Mouse (Mus musculus): ENCODE results near the gene Olfr1247. TPM values are rescaled to one million over a fixed set of nuclear protein-coding genes. Genes with fewer than 3 reads are reported as not detected.
"Not testable (repeated sequence)": the region's sequence is repeated elsewhere in the genome, so short reads cannot be mapped to it uniquely, and the experiment has no call there.

The Olfr1247 gene
- polyA plus RNA-seq (2016; fragmentation: Nextera tagmentation; extraction: Ambion mirVana) = not detected in 2 replicates

- Histone ChIP-seq H3K9me3 (no peaks in the 10 kb centered on the region), H3K36me3 (no peaks in the 10 kb centered on the region), H3K27ac (no peak within 1 kb of the TSS), H3K27me3 (ENCODE audit: insufficient read depth, poor library complexity, severe bottlenecking) (no peaks in the 10 kb centered on the region), H3K4me3 (no peak within 1 kb of the TSS), H3K4me1 (no peaks in the 10 kb centered on the region)
- DNase-seq (ENCODE audit: low spot score) = no peak
- WGBS = 86% methylated on average over 2 of the region's 2 CpGs
Observed at GRCm38 (mm10) chr2:89614030-89614429, at the start of gene Olfr1247. TSS of gene Olfr1247 (minus strand) at chr2:89614130.

DNA sequence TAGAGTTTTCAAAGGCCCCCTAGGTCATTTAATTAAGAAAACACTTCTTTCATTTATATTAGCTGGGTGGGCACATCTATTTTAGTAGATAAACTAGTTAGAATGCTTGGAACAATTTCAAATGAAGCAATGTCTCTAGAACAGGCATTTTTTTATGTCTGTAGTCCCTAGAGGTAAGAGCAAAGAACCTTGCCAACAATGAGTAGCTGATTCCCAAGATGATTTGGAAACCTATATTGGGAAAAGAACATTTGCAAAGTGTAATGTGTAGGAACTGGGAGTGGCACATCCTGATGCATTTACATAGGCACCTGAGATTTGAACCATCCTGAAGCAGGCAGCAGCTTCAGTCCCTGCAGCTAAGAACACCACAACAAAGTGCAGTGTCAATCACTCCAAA lies 47.4 kb upstream of the Olfr1247 start, which contains the start of gene Olfr1250:
Gene Olfr1250 (minus strand): TSS at position 101 of the 400 bp plus-strand sequence.
- Histone ChIP-seq H3K4me3 (no peak within 1 kb of the TSS), H3K27ac (no peak within 1 kb of the TSS), H3K4me1 (no peaks in the 10 kb centered on the region), H3K27me3 (ENCODE audit: insufficient read depth, poor library complexity, severe bottlenecking) (no peaks in the 10 kb centered on the region), H3K36me3 (no peaks in the 10 kb centered on the region), H3K9me3 (no peaks in the 10 kb centered on the region)
- no peak for DNase-seq (ENCODE audit: low spot score)

DNA sequence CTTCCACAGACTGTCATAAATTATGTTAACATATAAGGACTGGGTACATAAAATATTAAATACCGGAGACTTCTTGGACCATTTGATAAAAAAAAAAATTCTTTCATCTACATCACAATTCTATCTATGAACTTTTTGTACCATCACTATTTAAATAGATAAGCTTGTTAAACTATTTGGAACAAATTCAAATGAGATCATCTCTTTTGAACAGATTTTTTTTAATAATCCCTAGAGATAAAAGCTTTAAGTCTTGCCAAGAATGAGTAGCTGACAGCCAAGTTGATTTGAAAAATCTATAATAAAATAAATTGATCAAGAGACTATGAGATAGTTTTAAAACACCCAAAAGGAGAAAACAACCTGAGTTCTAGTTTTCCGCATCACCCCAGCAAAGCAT lies 21.0 kb upstream of the Olfr1247 start, which contains the start of gene Olfr1249:
Gene Olfr1249 (minus strand): TSS at position 101 of the 400 bp plus-strand sequence.
- DNase-seq (ENCODE audit: low spot score) = no peak
- Histone ChIP-seq H3K36me3 (no peaks in the 10 kb centered on the region), H3K4me1 (no peaks in the 10 kb centered on the region), H3K27ac (no peak within 1 kb of the TSS), H3K4me3 (no peak within 1 kb of the TSS), H3K9me3 (no peaks in the 10 kb centered on the region), H3K27me3 (ENCODE audit: insufficient read depth, poor library complexity, severe bottlenecking) (no peaks in the 10 kb centered on the region)
- 88% methylated on average over 2 of the region's 2 CpGs for WGBS

DNA sequence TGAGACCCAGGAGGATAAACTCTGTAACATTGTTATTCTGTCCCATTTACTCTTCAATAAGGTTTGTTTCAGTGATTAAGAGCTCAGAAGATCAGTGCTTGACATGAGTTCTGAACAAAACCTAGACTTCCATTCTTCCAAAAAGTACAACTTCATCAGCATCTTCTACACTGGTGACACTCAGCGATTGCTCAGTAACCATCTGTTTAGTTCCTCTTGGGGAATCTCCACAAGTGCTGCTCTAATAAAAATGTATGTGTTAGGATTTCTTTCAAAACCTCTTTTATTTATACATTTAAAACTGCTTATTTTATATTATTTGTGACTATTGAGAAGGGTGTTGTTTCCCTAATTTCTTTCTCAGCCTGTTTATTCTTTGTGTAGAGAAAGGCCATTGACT lies 4.2 kb upstream of the Olfr1247 start, which contains the start of gene Olfr1248:
Gene Olfr1248 (minus strand): TSS at position 101 of the 400 bp plus-strand sequence.
- DNase-seq (ENCODE audit: low spot score); H3K36me3 ChIP-seq; H3K9me3 ChIP-seq; H3K4me1 ChIP-seq; H3K27me3 ChIP-seq (ENCODE audit: insufficient read depth, poor library complexity, severe bottlenecking); H3K4me3 ChIP-seq; H3K27ac ChIP-seq: not testable (repeated sequence)
- 88% methylated on average over 1 of the region's 1 CpGs for WGBS

DNA sequence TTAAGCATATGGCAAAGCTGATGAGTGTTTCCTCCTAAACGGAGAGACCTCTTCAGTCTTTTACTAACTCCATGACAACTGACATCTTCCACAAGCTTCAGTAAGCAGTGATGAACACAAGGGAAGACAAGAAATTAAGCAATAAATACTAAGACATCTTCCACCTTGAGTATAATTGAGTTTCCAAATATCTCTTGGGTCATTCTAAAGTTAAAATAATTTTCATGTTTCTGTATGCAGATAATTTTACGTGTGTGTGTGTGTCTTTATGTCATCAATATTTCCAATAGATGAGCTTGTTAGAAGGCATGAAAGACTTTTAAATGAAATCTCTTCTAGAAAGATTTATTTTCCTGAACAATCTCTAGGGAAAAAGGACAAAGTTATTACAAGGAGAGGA lies 20.9 kb downstream of the Olfr1247 start, which contains the start of gene Olfr1246:
Gene Olfr1246 (minus strand): TSS at position 101 of the 400 bp plus-strand sequence.
- WGBS = 74% methylated on average over 2 of the region's 2 CpGs

DNA sequence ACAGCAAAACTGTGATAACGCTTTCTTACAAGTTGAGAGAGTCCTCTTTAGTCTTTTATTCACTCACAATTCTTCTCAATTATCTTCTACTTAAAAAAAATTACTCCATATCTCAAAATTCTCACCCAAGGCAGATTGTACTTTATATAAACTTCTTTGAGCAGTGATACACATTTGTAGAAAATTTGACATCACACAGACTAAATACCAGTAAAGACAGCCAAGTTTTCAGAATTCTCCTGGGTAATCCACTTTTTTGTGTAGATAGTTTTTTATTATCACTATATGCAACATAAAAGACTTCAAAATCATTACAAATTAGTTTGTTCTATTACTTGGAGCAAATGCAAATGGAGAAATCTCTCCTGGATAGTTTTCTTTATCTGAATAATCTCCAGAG lies 35.6 kb downstream of the Olfr1247 start, which contains the start of gene Olfr1245:
Gene Olfr1245 (minus strand): TSS at position 101 of the 400 bp plus-strand sequence.
- no peaks in the 10 kb centered on the region for H3K4me1 ChIP-seq
- H3K36me3 ChIP-seq = no peaks in the 10 kb centered on the region
- H3K9me3 ChIP-seq = no peaks in the 10 kb centered on the region
- H3K27me3 ChIP-seq (ENCODE audit: insufficient read depth, poor library complexity, severe bottlenecking) = no peaks in the 10 kb centered on the region
- 84% methylated on average over 1 of the region's 1 CpGs for WGBS
- no peak within 1 kb of the TSS for H3K27ac ChIP-seq
- H3K4me3 ChIP-seq = no peak within 1 kb of the TSS
- no peak for DNase-seq (ENCODE audit: low spot score)

More for the DNA sequence above, 20.9 kb downstream of the Olfr1247 start, which contains the start of gene Olfr1246:
- Histone ChIP-seq H3K4me3 (no peak within 1 kb of the TSS), H3K27me3 (ENCODE audit: insufficient read depth, poor library complexity, severe bottlenecking) (no peaks in the 10 kb centered on the region), H3K27ac (no peak within 1 kb of the TSS), H3K9me3 (no peaks in the 10 kb centered on the region), H3K4me1 (no peaks in the 10 kb centered on the region), H3K36me3 (no peaks in the 10 kb centered on the region)
- no peak for DNase-seq (ENCODE audit: low spot score)

- not testable (repeated sequence) for H3K4me1 ChIP-seq; H3K27me3 ChIP-seq (ENCODE audit: insufficient read depth, poor library complexity, severe bottlenecking); H3K4me3 ChIP-seq; H3K36me3 ChIP-seq; H3K27ac ChIP-seq; DNase-seq (ENCODE audit: low spot score); H3K9me3 ChIP-seq
- WGBS = 54% methylated on average over 2 of the region's 2 CpGs
Observed at GRCm38 (mm10) chr2:89562706-89563105, 51.2 kb downstream of the Olfr1247 start.

Other genes starting within 250 kb of the Olfr1247 start
- not detected in 2 replicates for gene Olfr1234, start 249.3 kb downstream of the Olfr1247 start, polyA plus RNA-seq (2016; fragmentation: Nextera tagmentation; extraction: Ambion mirVana)
- gene Olfr1238, start 204.5 kb downstream of the Olfr1247 start, polyA plus RNA-seq (2016; fragmentation: Nextera tagmentation; extraction: Ambion mirVana) = not detected in 2 replicates
- gene Olfr1239, start 193.7 kb downstream of the Olfr1247 start, polyA plus RNA-seq (2016; fragmentation: Nextera tagmentation; extraction: Ambion mirVana) = not detected in 2 replicates
- gene Olfr1240, start 171.1 kb downstream of the Olfr1247 start, polyA plus RNA-seq (2016; fragmentation: Nextera tagmentation; extraction: Ambion mirVana) = not detected in 2 replicates
- gene Olfr1241, start 127.0 kb downstream of the Olfr1247 start, polyA plus RNA-seq (2016; fragmentation: Nextera tagmentation; extraction: Ambion mirVana) = not detected in 2 replicates
- gene Olfr1242, start 115.8 kb downstream of the Olfr1247 start, polyA plus RNA-seq (2016; fragmentation: Nextera tagmentation; extraction: Ambion mirVana) = not detected in 2 replicates
- gene Olfr1243, start 82.6 kb downstream of the Olfr1247 start, polyA plus RNA-seq (2016; fragmentation: Nextera tagmentation; extraction: Ambion mirVana) = not detected in 2 replicates
- gene Olfr1245, start 35.7 kb downstream of the Olfr1247 start, polyA plus RNA-seq (2016; fragmentation: Nextera tagmentation; extraction: Ambion mirVana) = not detected in 2 replicates
- not detected in 2 replicates for gene Olfr1246, start 21.0 kb downstream of the Olfr1247 start, polyA plus RNA-seq (2016; fragmentation: Nextera tagmentation; extraction: Ambion mirVana)
- gene Olfr1248, start 4.1 kb upstream of the Olfr1247 start, polyA plus RNA-seq (2016; fragmentation: Nextera tagmentation; extraction: Ambion mirVana) = not detected in 2 replicates
- not detected in 2 replicates for gene Olfr1249, start 20.9 kb upstream of the Olfr1247 start, polyA plus RNA-seq (2016; fragmentation: Nextera tagmentation; extraction: Ambion mirVana)
- gene Olfr1250, start 47.3 kb upstream of the Olfr1247 start, polyA plus RNA-seq (2016; fragmentation: Nextera tagmentation; extraction: Ambion mirVana) = not detected in 2 replicates
- gene Olfr1251, start 57.8 kb upstream of the Olfr1247 start, polyA plus RNA-seq (2016; fragmentation: Nextera tagmentation; extraction: Ambion mirVana) = not detected in 2 replicates
- gene Olfr1252, start 110.9 kb upstream of the Olfr1247 start, polyA plus RNA-seq (2016; fragmentation: Nextera tagmentation; extraction: Ambion mirVana) = not detected in 2 replicates
- gene Olfr1253, start 143.0 kb upstream of the Olfr1247 start, polyA plus RNA-seq (2016; fragmentation: Nextera tagmentation; extraction: Ambion mirVana) = not detected in 2 replicates
- gene Olfr1254, start 179.5 kb upstream of the Olfr1247 start, polyA plus RNA-seq (2016; fragmentation: Nextera tagmentation; extraction: Ambion mirVana) = not detected in 2 replicates
- gene Olfr1255, start 197.9 kb upstream of the Olfr1247 start, polyA plus RNA-seq (2016; fragmentation: Nextera tagmentation; extraction: Ambion mirVana) = not detected in 2 replicates
- gene Olfr1256, start 227.4 kb upstream of the Olfr1247 start, polyA plus RNA-seq (2016; fragmentation: Nextera tagmentation; extraction: Ambion mirVana) = not detected in 2 replicates
- gene Olfr48, start 234.1 kb upstream of the Olfr1247 start, polyA plus RNA-seq (2016; fragmentation: Nextera tagmentation; extraction: Ambion mirVana) = not detected in 2 replicates

Measured in heart, embryonic 10.5 days (tissue).